Mouse (Mus musculus) left cerebral cortex, postnatal 25 days (tissue): ENCODE results near the gene Gas7. TPM values are rescaled to one million over a fixed set of nuclear protein-coding genes. Genes with fewer than 3 reads are reported as not detected.

Experiments
- DNase-seq, 2 experiments: peaks; one replicate each; pipeline ENCODE4 v3.0.0; 2022; ENCODE audit warnings: low spot score in 2 of 2, mixed read lengths in 1 of 2
- intact Hi-C: fragments of 180-260 bp; cut with DNase I; formaldehyde crosslinking; loops from one replicate; pipeline ENCODE4 v1.15.1; 2025
- total RNA-seq, 2 experiments: library from RNA; stranded (reverse); gene quantifications; 2 replicates each; pipeline ENCODE4 v1.2.3; 2021

Gene Gas7
- total RNA-seq, 2 experiments from 2014 or later: 544 to 566 TPM

GRCm38 (mm10) chr11:67664918-67665317, 209.7 kb downstream of the Gas7 start:
- DNase-seq: peak; percentile 61 to 88
- intact Hi-C loops: loop anchor here (5.0 kb wide), 1 partner anchor 63 kb away; no protein-coding TSS in a partner anchor

GRCm38 (mm10) chr11:67666129-67666528, 210.9 kb downstream of the Gas7 start:
- intact Hi-C loops: loop anchor here (5.0 kb wide), 1 partner anchor 64 kb away; no protein-coding TSS in a partner anchor

GRCm38 (mm10) chr11:67667531-67668332, 212.5 kb downstream of the Gas7 start:
- intact Hi-C loops: loop anchor here (5.0 kb wide), 1 partner anchor 65 kb away; no protein-coding TSS in a partner anchor
- DNase-seq: peak; percentile 80 to 93

More at GRCm38 (mm10) chr11:67666129-67666528, 210.9 kb downstream of the Gas7 start:
- DNase-seq: peak in 1 of 2 experiments; percentile 60

GRCm38 (mm10) chr11:67668460-67669007, 213.3 kb downstream of the Gas7 start:
- intact Hi-C loops: loop anchor here (5.0 kb wide), 1 partner anchor 66 kb away; no protein-coding TSS in a partner anchor
- no peak for DNase-seq

- intact Hi-C loops: loop anchor here (10.0 kb wide), 1 partner anchor 555 kb away; no protein-coding TSS in a partner anchor
- DNase-seq: no peak
Measured at GRCm38 (mm10) chr11:67670031-67670430, 214.8 kb downstream of the Gas7 start.

GRCm38 (mm10) chr11:67672140-67672539, 216.9 kb downstream of the Gas7 start:
- DNase-seq: peak in 1 of 2 experiments; percentile 83
- intact Hi-C loops: loop anchor here (10.0 kb wide), 1 partner anchor 557 kb away; no protein-coding TSS in a partner anchor

- intact Hi-C loops: loop anchor here (2.0 to 10.0 kb wide), 3 partner anchors 23 to 561 kb away; no protein-coding TSS in a partner anchor
- DNase-seq: peak; percentile 73 to 84
Measured at GRCm38 (mm10) chr11:67675562-67676540, 220.6 kb downstream of the Gas7 start.

- peak in 1 of 2 experiments; percentile 62 for DNase-seq
- intact Hi-C loops: loop anchor here (5.0 to 10.0 kb wide), 2 partner anchors 307 to 564 kb away; no protein-coding TSS in a partner anchor
Measured at GRCm38 (mm10) chr11:67679300-67679699, 224.1 kb downstream of the Gas7 start.

- DNase-seq: peak in 1 of 2 experiments; percentile 78
- intact Hi-C loops: loop anchor here (5.0 to 10.0 kb wide), 3 partner anchors 92 to 565 kb away; partner anchors contain the start of genes Glp2r and Gsg1l2
Measured at GRCm38 (mm10) chr11:67679930-67680329, 224.7 kb downstream of the Gas7 start.

GRCm38 (mm10) chr11:67681871-67682270, 226.6 kb downstream of the Gas7 start:
- no peak for DNase-seq
- intact Hi-C loops: loop anchor here (5.0 kb wide), 1 partner anchor 90 kb away; the partner anchor contains the start of genes Glp2r and Gsg1l2

- DNase-seq: peak in 1 of 2 experiments; percentile 50
- intact Hi-C loops: no loop called here
Measured at GRCm38 (mm10) chr11:67686109-67686508, 230.9 kb downstream of the Gas7 start.

- no peak for DNase-seq
- intact Hi-C loops: no loop called here
Measured at GRCm38 (mm10) chr11:67694703-67695376, 239.6 kb downstream of the Gas7 start, which contains the start of gene Rcvrn. TSS of gene Rcvrn (plus strand) at chr11:67695326.

GRCm38 (mm10) chr11:67712976-67713375, 257.7 kb downstream of the Gas7 start:
- intact Hi-C loops: no loop called here

GRCm38 (mm10) chr11:67715382-67715781, 260.1 kb downstream of the Gas7 start:
- intact Hi-C loops: no loop called here
- DNase-seq: peak in 1 of 2 experiments; percentile 40

More at GRCm38 (mm10) chr11:67712976-67713375, 257.7 kb downstream of the Gas7 start:
- peak; percentile 52 to 56 for DNase-seq

GRCm38 (mm10) chr11:67721485-67721884, 266.2 kb downstream of the Gas7 start:
- no peak for DNase-seq
- intact Hi-C loops: no loop called here

- intact Hi-C loops: no loop called here
- DNase-seq: no peak
Measured at GRCm38 (mm10) chr11:67722399-67723156, 267.3 kb downstream of the Gas7 start.

GRCm38 (mm10) chr11:67723231-67724013, 268.2 kb downstream of the Gas7 start:
- DNase-seq: peak; percentile 34 to 89
- intact Hi-C loops: no loop called here
